Mouse (Mus musculus): ENCODE results near the gene Glipr2. TPM values are rescaled to one million over a fixed set of nuclear protein-coding genes. Genes with fewer than 3 reads are reported as not detected.

The Glipr2 gene
- total RNA-seq, 2 experiments from 2014 or later = 2.3 TPM

GRCm38 (mm10) chr4:43965856-43966535 is 8.8 kb downstream of the Glipr2 start:
- intact Hi-C loops (cut with DNase I) = no loop called here
- no peak for DNase-seq (ENCODE audit: extremely low spot score in 1 of 2, low spot score in 2 of 2)

DNA sequence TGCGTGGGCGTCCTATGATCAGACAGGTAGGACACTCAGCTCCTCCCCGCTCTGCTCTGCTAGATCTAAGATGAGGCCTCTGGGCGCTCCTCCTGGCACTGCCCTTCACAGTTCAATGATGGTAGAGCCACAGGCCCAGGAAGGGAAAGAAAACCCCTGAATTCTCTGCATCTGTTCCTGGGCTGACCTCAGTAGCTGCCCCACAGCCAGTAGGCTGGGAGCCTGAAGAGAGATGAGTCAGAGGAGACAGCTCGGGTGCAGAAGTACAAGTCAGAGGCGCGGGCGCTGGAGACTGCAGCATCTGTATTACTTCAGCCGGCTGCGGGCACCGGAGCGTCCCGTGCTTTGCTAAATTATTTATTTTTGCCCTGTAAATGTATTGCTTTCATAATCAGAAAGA is 11.4 kb downstream of the Glipr2 start:
- intact Hi-C loops (cut with DNase I) = no loop called here
- DNase-seq (ENCODE audit: extremely low spot score in 1 of 2, low spot score in 2 of 2) = peak in 1 of 2 experiments; percentile 73

GRCm38 (mm10) chr4:43969373-43969772 is 12.2 kb downstream of the Glipr2 start:
- DNase-seq (ENCODE audit: extremely low spot score in 1 of 2, low spot score in 2 of 2) = no peak

DNA sequence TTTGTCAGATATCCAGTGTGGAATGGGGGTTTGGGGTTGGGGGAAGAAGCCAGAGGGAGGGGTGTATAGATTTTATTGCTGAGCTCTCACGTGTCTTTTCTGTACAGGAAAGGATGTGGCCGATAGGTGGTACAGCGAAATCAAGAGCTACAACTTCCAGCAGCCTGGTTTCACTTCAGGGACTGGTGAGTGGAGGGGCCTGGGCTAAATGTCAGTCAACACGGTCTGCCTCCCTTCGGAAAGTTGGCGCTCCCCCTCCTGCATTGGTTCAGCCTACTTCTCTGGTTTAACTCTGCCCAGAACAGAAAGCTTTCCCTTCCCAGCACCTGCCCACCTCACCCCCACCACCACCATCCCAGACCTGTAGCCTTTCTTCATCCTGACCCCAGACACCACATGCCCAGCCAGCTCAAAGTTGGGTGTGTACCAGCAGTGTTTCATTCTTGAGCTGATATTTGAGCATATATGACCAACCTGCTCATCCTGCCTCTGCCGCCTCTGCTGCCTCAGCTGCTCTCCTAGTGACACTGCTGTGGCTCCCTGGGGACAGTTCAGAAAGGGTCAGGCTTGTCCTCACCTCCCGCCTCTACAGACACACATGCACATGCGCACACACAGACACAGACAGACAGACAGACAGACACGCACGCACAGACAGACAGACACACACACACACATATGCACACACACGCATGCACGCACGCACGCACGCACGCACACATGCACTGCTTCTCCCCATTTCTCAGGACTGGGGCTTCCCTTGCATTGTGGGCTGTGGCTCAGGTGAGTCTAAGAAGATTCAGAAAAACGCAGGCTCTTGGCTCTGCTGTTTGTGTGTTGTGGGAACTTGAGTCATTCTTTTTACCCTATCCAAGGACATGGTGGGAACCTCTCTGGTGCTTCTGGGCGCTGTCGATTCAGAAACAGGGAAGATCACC is 13.5 kb downstream of the Glipr2 start:
- DNase-seq (ENCODE audit: extremely low spot score in 1 of 2, low spot score in 2 of 2) = no peak
- intact Hi-C loops (cut with DNase I) = no loop called here

More at GRCm38 (mm10) chr4:43969373-43969772, 12.2 kb downstream of the Glipr2 start:
- intact Hi-C loops (cut with DNase I) = no loop called here

- intact Hi-C loops (cut with DNase I) = no loop called here
- DNase-seq (ENCODE audit: extremely low spot score in 1 of 2, low spot score in 2 of 2) = no peak
Observed at GRCm38 (mm10) chr4:43971541-43972136, 14.4 kb downstream of the Glipr2 start.

DNA sequence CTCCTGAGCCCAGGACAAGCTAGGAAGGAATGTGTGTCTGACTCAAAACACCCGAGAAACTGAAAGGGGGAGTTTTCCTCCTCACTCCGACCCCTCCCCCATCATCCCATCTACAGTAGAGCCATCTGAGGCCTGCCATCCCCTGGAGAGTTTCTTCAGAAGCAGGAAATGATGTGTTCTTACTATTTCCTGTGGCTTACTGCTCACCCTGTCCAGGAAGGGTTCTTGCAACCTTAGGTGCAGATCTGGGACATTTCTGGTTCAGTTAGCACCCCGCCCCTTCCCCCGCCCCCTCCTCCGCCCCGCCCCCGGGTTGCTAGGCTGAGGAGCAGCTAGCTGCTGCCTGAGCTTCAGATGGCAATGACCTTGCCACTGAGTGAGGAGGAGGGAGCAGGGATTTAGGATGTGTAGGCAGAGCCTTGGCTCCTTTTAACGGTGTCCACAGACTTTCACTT is 15.0 kb downstream of the Glipr2 start:
- DNase-seq (ENCODE audit: extremely low spot score in 1 of 2, low spot score in 2 of 2) = peak in 1 of 2 experiments; percentile 51
- intact Hi-C loops (cut with DNase I) = no loop called here

GRCm38 (mm10) chr4:43973526-43973981 is 16.4 kb downstream of the Glipr2 start:
- intact Hi-C loops (cut with DNase I) = no loop called here
- peak; percentile 47 to 58 for DNase-seq (ENCODE audit: extremely low spot score in 1 of 2, low spot score in 2 of 2)

DNA sequence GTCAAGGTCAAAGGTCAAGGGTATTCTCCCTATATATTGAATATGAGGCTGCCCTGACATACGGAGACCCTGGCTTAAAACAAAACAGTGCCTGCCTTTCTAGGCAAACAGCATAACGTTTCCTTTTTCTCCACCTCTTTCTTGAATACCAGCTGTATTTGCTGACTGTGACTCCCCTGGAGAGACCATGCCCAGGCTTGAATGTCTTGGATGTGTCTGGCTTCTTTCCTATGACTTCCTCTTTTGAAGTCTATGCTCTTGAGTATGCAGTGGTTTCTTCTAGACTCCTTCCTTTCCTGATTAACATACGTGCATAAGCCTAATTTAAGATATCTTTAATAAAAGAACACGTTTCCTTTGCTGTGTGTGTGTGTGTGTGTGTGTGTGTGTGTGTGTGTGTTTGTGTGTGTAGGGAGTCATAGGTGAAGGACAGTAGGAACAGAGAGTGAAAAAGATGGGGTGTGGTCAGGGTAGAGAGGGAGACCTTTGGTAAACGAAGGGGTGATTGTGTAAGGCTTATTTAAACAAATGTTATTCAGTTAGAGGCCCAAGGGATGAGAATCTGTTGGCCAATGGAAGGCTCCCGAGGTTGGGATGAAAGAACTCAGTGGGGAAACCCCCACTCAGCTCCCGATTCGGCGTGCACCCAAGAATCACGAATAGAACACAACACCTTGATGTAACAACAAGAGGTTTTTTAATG is 17.9 kb downstream of the Glipr2 start:
- DNase-seq (ENCODE audit: extremely low spot score in 1 of 2, low spot score in 2 of 2) = no peak
- intact Hi-C loops (cut with DNase I) = no loop called here

DNA sequence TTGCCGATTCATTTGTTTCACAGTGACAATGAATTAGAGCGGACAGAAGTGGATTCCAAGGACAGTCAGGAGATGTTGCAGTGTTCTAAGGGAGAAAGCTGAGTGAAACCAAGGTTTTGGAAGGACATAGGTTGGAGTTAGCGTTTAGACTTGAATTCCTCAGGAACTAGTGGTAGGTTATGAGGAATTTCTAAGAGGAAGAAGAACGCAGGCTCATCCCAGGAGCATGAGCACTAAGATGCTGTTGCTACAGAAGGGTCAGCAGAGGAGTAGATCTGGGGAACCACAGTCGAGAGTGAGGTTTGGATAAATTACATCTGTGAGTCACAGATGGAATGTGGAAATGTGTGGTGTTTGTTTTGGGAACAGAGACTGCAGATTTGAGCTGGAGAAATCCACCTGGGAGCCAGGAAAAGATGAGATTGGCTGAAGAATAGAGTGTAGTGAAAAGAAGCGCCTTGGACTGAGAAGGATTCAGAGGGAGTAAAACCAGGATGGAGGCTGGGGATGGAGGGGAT is 19.1 kb downstream of the Glipr2 start:
- DNase-seq (ENCODE audit: extremely low spot score in 1 of 2, low spot score in 2 of 2) = no peak
- intact Hi-C loops (cut with DNase I) = no loop called here

GRCm38 (mm10) chr4:43978521-43979443 is 21.6 kb downstream of the Glipr2 start:
- peak in 1 of 2 experiments; percentile 80 for DNase-seq (ENCODE audit: extremely low spot score in 1 of 2, low spot score in 2 of 2)
- intact Hi-C loops (cut with DNase I) = no loop called here

GRCm38 (mm10) chr4:43979746-43980145 is 22.5 kb downstream of the Glipr2 start:
- intact Hi-C loops (cut with DNase I) = loop anchor here (5.0 kb wide), 2 partner anchors 52 to 72 kb away; no protein-coding TSS in a partner anchor
- DNase-seq (ENCODE audit: extremely low spot score in 1 of 2, low spot score in 2 of 2) = peak; percentile 90 to 93

- DNase-seq (ENCODE audit: extremely low spot score in 1 of 2, low spot score in 2 of 2) = no peak
- intact Hi-C loops (cut with DNase I) = loop anchor here (5.0 kb wide), 2 partner anchors 53 to 73 kb away; no protein-coding TSS in a partner anchor
Observed at GRCm38 (mm10) chr4:43980236-43980635, 23.0 kb downstream of the Glipr2 start.

GRCm38 (mm10) chr4:43980846-43981245 is 23.6 kb downstream of the Glipr2 start:
- DNase-seq (ENCODE audit: extremely low spot score in 1 of 2, low spot score in 2 of 2) = no peak
- intact Hi-C loops (cut with DNase I) = loop anchor here (5.0 kb wide), 2 partner anchors 54 to 74 kb away; no protein-coding TSS in a partner anchor

- intact Hi-C loops (cut with DNase I) = loop anchor here (5.0 kb wide), 2 partner anchors 54 to 74 kb away; no protein-coding TSS in a partner anchor
- DNase-seq (ENCODE audit: extremely low spot score in 1 of 2, low spot score in 2 of 2) = no peak
Observed at GRCm38 (mm10) chr4:43981251-43981650, 24.1 kb downstream of the Glipr2 start.

- intact Hi-C loops (cut with DNase I) = loop anchor here (2.0 to 5.0 kb wide), 3 partner anchors 23 to 75 kb away; no protein-coding TSS in a partner anchor
- DNase-seq (ENCODE audit: extremely low spot score in 1 of 2, low spot score in 2 of 2) = peak; percentile 90 to 95
Observed at GRCm38 (mm10) chr4:43982053-43982732, 25.0 kb downstream of the Glipr2 start.

- no peak for DNase-seq (ENCODE audit: extremely low spot score in 1 of 2, low spot score in 2 of 2)
- intact Hi-C loops (cut with DNase I) = loop anchor here (2.0 to 5.0 kb wide), 3 partner anchors 24 to 76 kb away; no protein-coding TSS in a partner anchor
Observed at GRCm38 (mm10) chr4:43983181-43983580, 26.0 kb downstream of the Glipr2 start, which contains the start of gene Ccin. Gene Ccin, plus strand, starts transcription at chr4:43983483.

Data from left cerebral cortex, postnatal 10 days (tissue).